Mouse (Mus musculus) splenic B cell, adult 2 months (primary cell): ENCODE results near the gene Tm6sf2.
"Not testable (repeated sequence)": the region's sequence is repeated elsewhere in the genome, so short reads cannot be mapped to it uniquely, and the experiment has no call there.

Experiments
- DNase-seq: peaks from one replicate; pipeline ENCODE4 v3.0.0-alpha.2; 2011; ENCODE audit warnings: low read depth, low spot score
- H3K27me3 ChIP-seq: 2 replicates; pipeline ENCODE4 v1.6.1; 2012; ENCODE audit warnings: mild to moderate bottlenecking, low read length, moderate library complexity, mixed read lengths; ENCODE audit not compliant: control insufficient read depth, poor library complexity, insufficient read depth, severe bottlenecking
- H3K36me3 ChIP-seq: 2 replicates; pipeline ENCODE4 v1.6.1; 2012; ENCODE audit warnings: mild to moderate bottlenecking, low read length, moderate library complexity, mixed read lengths; ENCODE audit not compliant: control insufficient read depth, poor library complexity, insufficient read depth, severe bottlenecking

Tm6sf2 gene

GRCm38 (mm10) chr8:70072441-70073069, at the start of gene Tm6sf2:
TSS of gene Tm6sf2 (plus strand) at chr8:70072924.
- no peak for DNase-seq
- no peaks in the 10 kb centered on the region for H3K27me3 ChIP-seq
- no peaks in the 10 kb centered on the region for H3K36me3 ChIP-seq

GRCm38 (mm10) chr8:70023596-70023995, 49.1 kb upstream of the Tm6sf2 start:
- DNase-seq, result no peak
- no peaks in the 10 kb centered on the region for H3K27me3 ChIP-seq
- peaks cover 17% of the 10 kb centered on the region for H3K36me3 ChIP-seq

- peaks cover 15% of the 10 kb centered on the region; the same call in 1 of the 2 replicates for H3K36me3 ChIP-seq
- no peak for DNase-seq
- no peaks in the 10 kb centered on the region for H3K27me3 ChIP-seq
Measured at GRCm38 (mm10) chr8:70026151-70026550, 46.6 kb upstream of the Tm6sf2 start.

- DNase-seq, result no peak
- Histone ChIP-seq H3K36me3 (peaks cover 6% of the 10 kb centered on the region; the same call in 1 of the 2 replicates), H3K27me3 (no peaks in the 10 kb centered on the region)
Measured at GRCm38 (mm10) chr8:70030255-70030654, 42.5 kb upstream of the Tm6sf2 start.

- Histone ChIP-seq H3K36me3 (no peaks in the 10 kb centered on the region; the same call in 1 of the 2 replicates), H3K27me3 (no peaks in the 10 kb centered on the region)
- no peak for DNase-seq
Measured at GRCm38 (mm10) chr8:70037994-70038393, 34.7 kb upstream of the Tm6sf2 start.

- no peak for DNase-seq
- H3K36me3 ChIP-seq, result no peaks in the 10 kb centered on the region; the same call in 1 of the 2 replicates
Measured at GRCm38 (mm10) chr8:70041885-70042546, 30.7 kb upstream of the Tm6sf2 start.

GRCm38 (mm10) chr8:70042583-70043455, 29.9 kb upstream of the Tm6sf2 start, which contains the start of the genes Mau2 and Sugp1:
TSS of gene Mau2 (minus strand) at chr8:70042734.
TSS of gene Sugp1 (plus strand) at chr8:70042813.
- Histone ChIP-seq H3K36me3 (no peaks in the 10 kb centered on the region; the same call in 1 of the 2 replicates), H3K27me3 (no peaks in the 10 kb centered on the region)
- peak; percentile 98 for DNase-seq

More at GRCm38 (mm10) chr8:70041885-70042546, 30.7 kb upstream of the Tm6sf2 start:
- H3K27me3 ChIP-seq, result no peaks in the 10 kb centered on the region

- Histone ChIP-seq H3K27me3 (no peaks in the 10 kb centered on the region), H3K36me3 (no peaks in the 10 kb centered on the region)
- no peak for DNase-seq
Measured at GRCm38 (mm10) chr8:70043996-70044395, 28.7 kb upstream of the Tm6sf2 start.

- DNase-seq, result no peak
- H3K36me3 ChIP-seq, result peaks cover 2% of the 10 kb centered on the region
- H3K27me3 ChIP-seq, result no peaks in the 10 kb centered on the region
Measured at GRCm38 (mm10) chr8:70049662-70050061, 23.1 kb upstream of the Tm6sf2 start.

GRCm38 (mm10) chr8:70050434-70050833, 22.3 kb upstream of the Tm6sf2 start:
- not testable (repeated sequence) for H3K36me3 ChIP-seq, H3K27me3 ChIP-seq, DNase-seq

- DNase-seq, result no peak
- peaks cover 8% of the 10 kb centered on the region; the same call in 1 of the 2 replicates for H3K36me3 ChIP-seq
- H3K27me3 ChIP-seq, result no peaks in the 10 kb centered on the region
Measured at GRCm38 (mm10) chr8:70057721-70058120, 15.0 kb upstream of the Tm6sf2 start.

- DNase-seq, result no peak
- no peaks in the 10 kb centered on the region for H3K27me3 ChIP-seq
- no peaks in the 10 kb centered on the region for H3K36me3 ChIP-seq
Measured at GRCm38 (mm10) chr8:70071836-70072440, 786 bp upstream of the Tm6sf2 start.

GRCm38 (mm10) chr8:70073120-70073519, 396 bp downstream of the Tm6sf2 start:
- DNase-seq, result no peak

GRCm38 (mm10) chr8:70073682-70074081, 958 bp downstream of the Tm6sf2 start:
- DNase-seq, result no peak
- H3K27me3 ChIP-seq, result no peaks in the 10 kb centered on the region
- no peaks in the 10 kb centered on the region for H3K36me3 ChIP-seq

More at GRCm38 (mm10) chr8:70073120-70073519, 396 bp downstream of the Tm6sf2 start:
- no peaks in the 10 kb centered on the region for H3K27me3 ChIP-seq
- H3K36me3 ChIP-seq, result no peaks in the 10 kb centered on the region
